Mouse (Mus musculus) T-helper 2 cell (primary cell): ENCODE data around the gene Ermard.

ENCODE experiments used
- in situ Hi-C: fragments of 300-600 bp; cut with MboI, MseI; formaldehyde crosslinking; loops from one replicate; pipeline ENCODE4 v1.15.1; 2025; ENCODE audit warnings: high pct_unique_total_duplicates

Ermard gene

GRCm38 (mm10) chr17:15059646-15060045 lies 18.6 kb downstream of the Ermard start:
- in situ Hi-C loops = no loop called here

- in situ Hi-C loops = no loop called here
These were observed 19.3 kb downstream of the Ermard start for GRCm38 (mm10) chr17:15060356-15060755.

- in situ Hi-C loops = no loop called here
These were observed 24.5 kb downstream of the Ermard start for GRCm38 (mm10) chr17:15065391-15066024.

GRCm38 (mm10) chr17:15066066-15066465 lies 25.1 kb downstream of the Ermard start:
- in situ Hi-C loops = no loop called here

- in situ Hi-C loops = no loop called here
These were observed 25.9 kb downstream of the Ermard start for GRCm38 (mm10) chr17:15066911-15067310.

- in situ Hi-C loops = no loop called here
These were observed 27.2 kb downstream of the Ermard start for GRCm38 (mm10) chr17:15068040-15068792.

- in situ Hi-C loops = no loop called here
These were observed 28.1 kb downstream of the Ermard start for GRCm38 (mm10) chr17:15069124-15069523.

GRCm38 (mm10) chr17:15072211-15072610 lies 31.2 kb downstream of the Ermard start:
- in situ Hi-C loops = loop anchor here (10.0 kb wide), 2 partner anchors 87 to 383 kb away; no protein-coding TSS in a partner anchor

- in situ Hi-C loops = loop anchor here (10.0 kb wide), 2 partner anchors 90 to 380 kb away; no protein-coding TSS in a partner anchor
These were observed 34.0 kb downstream of the Ermard start for GRCm38 (mm10) chr17:15075033-15075432.

- in situ Hi-C loops = loop anchor here (10.0 kb wide), 2 partner anchors 93 to 377 kb away; no protein-coding TSS in a partner anchor
These were observed 36.5 kb downstream of the Ermard start for GRCm38 (mm10) chr17:15077536-15077935.

- in situ Hi-C loops = no loop called here
These were observed 43.3 kb downstream of the Ermard start for GRCm38 (mm10) chr17:15084226-15084848.

- in situ Hi-C loops = no loop called here
These were observed 44.0 kb downstream of the Ermard start for GRCm38 (mm10) chr17:15085006-15085405.

GRCm38 (mm10) chr17:15088166-15088565 lies 47.2 kb downstream of the Ermard start:
- in situ Hi-C loops = no loop called here

- in situ Hi-C loops = no loop called here
These were observed 47.6 kb downstream of the Ermard start for GRCm38 (mm10) chr17:15088591-15089001.

GRCm38 (mm10) chr17:15091739-15092138 lies 50.7 kb downstream of the Ermard start:
- in situ Hi-C loops = no loop called here

GRCm38 (mm10) chr17:15093523-15093922 lies 52.5 kb downstream of the Ermard start:
- in situ Hi-C loops = no loop called here

GRCm38 (mm10) chr17:15096853-15097252 lies 55.8 kb downstream of the Ermard start:
- in situ Hi-C loops = no loop called here

- in situ Hi-C loops = no loop called here
These were observed 57.7 kb downstream of the Ermard start for GRCm38 (mm10) chr17:15098677-15099076.

- in situ Hi-C loops = loop anchor here (25.0 kb wide), 1 partner anchor 589 kb away; no protein-coding TSS in a partner anchor
These were observed 60.3 kb downstream of the Ermard start for GRCm38 (mm10) chr17:15101355-15101754.

GRCm38 (mm10) chr17:15107143-15107649 lies 66.2 kb downstream of the Ermard start:
- in situ Hi-C loops = loop anchor here (25.0 kb wide), 1 partner anchor 595 kb away; no protein-coding TSS in a partner anchor

- in situ Hi-C loops = loop anchor here (25.0 kb wide), 1 partner anchor 596 kb away; no protein-coding TSS in a partner anchor
These were observed 67.7 kb downstream of the Ermard start for GRCm38 (mm10) chr17:15108473-15109441.
